Mouse (Mus musculus) liver, embryonic 16.5 days (tissue): ENCODE results near the gene Saa4. TPM values are rescaled to one million over a fixed set of nuclear protein-coding genes. Genes with fewer than 3 reads are reported as not detected.
A peak's percentile ranks its signal among the peaks of the same experiment; 100 is the strongest.

Experiments used
- ATAC-seq: fragments of 200-750 bp; cut with Nextera tagmentation; 2 replicates; pipeline ENCODE4 v1.8.0; 2017; ENCODE audit warnings: low read depth, mild to moderate bottlenecking, moderate number of reproducible peaks, moderate library complexity
- H3K27ac ChIP-seq: fragments of 300-500 bp; sonication (generic); 2 replicates; pipeline ENCODE4 v1.5.1; 2014; ENCODE audit warnings: mild to moderate bottlenecking, low read length
- H3K27me3 ChIP-seq: fragments of 300-500 bp; sonication (generic); 2 replicates; pipeline ENCODE4 v1.6.1; 2014; ENCODE audit warnings: low read depth, low read length, mixed read lengths; ENCODE audit not compliant: control insufficient read depth, insufficient read depth
- H3K36me3 ChIP-seq: fragments of 300-500 bp; sonication (generic); 2 replicates; pipeline ENCODE4 v1.6.1; 2014; ENCODE audit warnings: mild to moderate bottlenecking; ENCODE audit not compliant: control insufficient read depth, insufficient read depth
- H3K4me1 ChIP-seq: fragments of 300-500 bp; sonication (generic); 2 replicates; pipeline ENCODE4 v1.6.1; 2014; ENCODE audit warnings: low read depth, low read length, mixed read lengths; ENCODE audit not compliant: control insufficient read depth
- H3K4me2 ChIP-seq: fragments of 300-500 bp; sonication (generic); 2 replicates; pipeline ENCODE4 v1.6.1; 2014; ENCODE audit warnings: low read depth, low read length, mixed read lengths
- H3K4me3 ChIP-seq: fragments of 300-500 bp; sonication (generic); 2 replicates; pipeline ENCODE4 v1.5.1; 2014; ENCODE audit warnings: low read depth, mild to moderate bottlenecking, low read length
- H3K9ac ChIP-seq: fragments of 300-500 bp; sonication (generic); 2 replicates; pipeline ENCODE4 v1.6.1; 2014; ENCODE audit warnings: low read depth, low read length
- H3K9me3 ChIP-seq: fragments of 300-500 bp; sonication (generic); replicated peaks from 2 replicates; pipeline ENCODE4 v1.6.1; 2016; ENCODE audit warnings: low read length; ENCODE audit not compliant: control insufficient read depth
- WGBS: fragments of 180-500 bp; shearing (Covaris S2); extraction: QIAGEN DNeasy Blood & Tissue Kit; methylation state at CpG from one replicate; pipeline ENCODE4 v1.1.7; 2014; ENCODE audit not compliant: insufficient replicate concordance; 5-methylcytosine and 5-hydroxymethylcytosine counted together
- polyA plus RNA-seq: library from polyadenylated mRNA; unstranded; fragments of >200 nt; fragmentation: Nextera tagmentation; extraction: Ambion mirVana; gene quantifications from 2 replicates; pipeline ENCODE4 v1.2.1, GENCODE M21; 2015

Gene Saa4
- polyA plus RNA-seq, 1 experiment from 2014 or later = 13.6 TPM

GRCm38 (mm10) chr7:46723354-46723753 is 9.0 kb downstream of the Saa4 start:
- no peak overlapping the region for H3K4me3 ChIP-seq
- H3K27ac ChIP-seq = no peak overlapping the region
- no peaks in the 10 kb centered on the region for H3K9me3 ChIP-seq
- no peaks in the 10 kb centered on the region for H3K36me3 ChIP-seq
- no peaks in the 10 kb centered on the region for H3K27me3 ChIP-seq
- H3K4me1 ChIP-seq = peaks cover 8% of the 10 kb centered on the region
- 90% methylated on average over 6 of the region's 6 CpGs for WGBS
- ATAC-seq = no peak
- H3K9ac ChIP-seq = no peak overlapping the region
- H3K4me2 ChIP-seq = no peak overlapping the region

GRCm38 (mm10) chr7:46720460-46720859 is 11.9 kb downstream of the Saa4 start:
- H3K9me3 ChIP-seq = no peaks in the 10 kb centered on the region
- no peaks in the 10 kb centered on the region for H3K27me3 ChIP-seq
- H3K4me1 ChIP-seq = peaks cover 8% of the 10 kb centered on the region
- ATAC-seq = no peak
- no peak overlapping the region for H3K4me3 ChIP-seq
- peak overlapping the region; percentile 90 for H3K27ac ChIP-seq
- WGBS = 65% methylated on average over 9 of the region's 9 CpGs
- no peak overlapping the region; the same call in 1 of the 2 replicates for H3K9ac ChIP-seq
- no peaks in the 10 kb centered on the region for H3K36me3 ChIP-seq
- 0 out of 2 replicates have a peak overlapping the region, but pooled peaks have one; percentile 6 for H3K4me2 ChIP-seq

GRCm38 (mm10) chr7:46719526-46719925 is 12.9 kb downstream of the Saa4 start:
- peak; percentile 93 for ATAC-seq
- Histone ChIP-seq H3K4me2 (no peak overlapping the region), H3K36me3 (no peaks in the 10 kb centered on the region), H3K9me3 (no peaks in the 10 kb centered on the region), H3K4me3 (no peak overlapping the region), H3K4me1 (peaks cover 10% of the 10 kb centered on the region), H3K27me3 (no peaks in the 10 kb centered on the region), H3K27ac (peak overlapping the region; percentile 90), H3K9ac (no peak overlapping the region)
- WGBS = 40% methylated on average over 7 of the region's 7 CpGs

GRCm38 (mm10) chr7:46718591-46719270 is 13.7 kb downstream of the Saa4 start:
- Histone ChIP-seq H3K27ac (peak overlapping the region; percentile 70), H3K4me1 (peaks cover 5% of the 10 kb centered on the region), H3K27me3 (no peaks in the 10 kb centered on the region), H3K4me3 (no peak overlapping the region), H3K36me3 (no peaks in the 10 kb centered on the region), H3K9ac (no peak overlapping the region), H3K4me2 (no peak overlapping the region), H3K9me3 (no peaks in the 10 kb centered on the region)
- WGBS = 57% methylated on average over 7 of the region's 7 CpGs
- no peak for ATAC-seq

- 32% methylated on average over 5 of the region's 5 CpGs for WGBS
- ATAC-seq = no peak
Observed at GRCm38 (mm10) chr7:46716897-46717296, 15.5 kb downstream of the Saa4 start.

GRCm38 (mm10) chr7:46715600-46715999 is 16.8 kb downstream of the Saa4 start, which contains the start of gene Saa3:
Gene Saa3 (minus strand): TSS chr7:46715700.
- Histone ChIP-seq H3K27me3 (no peaks in the 10 kb centered on the region), H3K9ac (no peak within 1 kb of the TSS), H3K27ac (no peak within 1 kb of the TSS), H3K9me3 (no peaks in the 10 kb centered on the region), H3K4me2 (no peak within 1 kb of the TSS), H3K36me3 (no peaks in the 10 kb centered on the region), H3K4me3 (no peak within 1 kb of the TSS), H3K4me1 (peaks cover 5% of the 10 kb centered on the region)
- 65% methylated on average over 5 of the region's 5 CpGs for WGBS
- no peak for ATAC-seq

More at GRCm38 (mm10) chr7:46716897-46717296, 15.5 kb downstream of the Saa4 start:
- Histone ChIP-seq H3K4me3 (no peak overlapping the region), H3K9me3 (no peaks in the 10 kb centered on the region), H3K4me2 (no peak overlapping the region), H3K36me3 (no peaks in the 10 kb centered on the region), H3K4me1 (peaks cover 5% of the 10 kb centered on the region), H3K27me3 (no peaks in the 10 kb centered on the region), H3K9ac (no peak overlapping the region), H3K27ac (no peak overlapping the region)

GRCm38 (mm10) chr7:46714518-46714917 is 17.9 kb downstream of the Saa4 start:
- Histone ChIP-seq H3K27me3 (no peaks in the 10 kb centered on the region), H3K4me2 (no peak overlapping the region), H3K4me3 (no peak overlapping the region), H3K9me3 (no peaks in the 10 kb centered on the region), H3K36me3 (no peaks in the 10 kb centered on the region), H3K9ac (no peak overlapping the region), H3K4me1 (peaks cover 5% of the 10 kb centered on the region), H3K27ac (no peak overlapping the region)
- WGBS = 25% methylated on average over 6 of the region's 6 CpGs
- no peak for ATAC-seq

- H3K9ac ChIP-seq = no peak overlapping the region
- no peak overlapping the region for H3K4me3 ChIP-seq
- no peak overlapping the region for H3K27ac ChIP-seq
- peaks cover 9% of the 10 kb centered on the region for H3K4me1 ChIP-seq
- no peak for ATAC-seq
- no peak overlapping the region for H3K4me2 ChIP-seq
- H3K36me3 ChIP-seq = no peaks in the 10 kb centered on the region
- WGBS = 18% methylated on average over 6 of the region's 6 CpGs
- H3K9me3 ChIP-seq = no peaks in the 10 kb centered on the region
- no peaks in the 10 kb centered on the region for H3K27me3 ChIP-seq
Observed at GRCm38 (mm10) chr7:46712250-46712649, 20.2 kb downstream of the Saa4 start.

GRCm38 (mm10) chr7:46710390-46710844 is 22.0 kb downstream of the Saa4 start, which contains the start of gene Saal1:
Gene Saal1 (minus strand): TSS chr7:46710680.
- Histone ChIP-seq H3K27ac (no peak within 1 kb of the TSS), H3K36me3 (peaks cover 10% of the 10 kb centered on the region), H3K27me3 (no peaks in the 10 kb centered on the region), H3K9me3 (no peaks in the 10 kb centered on the region), H3K4me2 (peak within 1 kb of the TSS; percentile 65), H3K9ac (peak within 1 kb of the TSS; percentile 85), H3K4me1 (peaks cover 9% of the 10 kb centered on the region), H3K4me3 (peak within 1 kb of the TSS; percentile 86)
- peak; percentile 89 for ATAC-seq
- WGBS = under 1% methylated on average over 38 of the region's 38 CpGs
